Mouse (Mus musculus) stomach, postnatal 0 days (tissue): ENCODE data around the gene U2af1l4. TPM values are rescaled to one million over a fixed set of nuclear protein-coding genes. Genes with fewer than 3 reads are reported as not detected.
A peak's percentile ranks its signal among the peaks of the same experiment; 100 is the strongest.

Experiments used
- ATAC-seq: fragments of 200-750 bp; cut with Nextera tagmentation; 2 replicates; pipeline ENCODE4 v1.8.0; 2017; ENCODE audit not compliant: low FRiP score, low TSS enrichment
- DNase-seq: peaks from one replicate; pipeline ENCODE4 v3.0.0-alpha.2; 2016; ENCODE audit warnings: low spot score
- H3K27ac ChIP-seq: fragments of 300-500 bp; sonication (generic); replicated peaks from 2 replicates; pipeline ENCODE4 v1.5.1; 2014; ENCODE audit warnings: mild to moderate bottlenecking, control low read depth
- H3K27me3 ChIP-seq: fragments of 300-500 bp; sonication (generic); 2 replicates; pipeline ENCODE4 v1.6.1; 2014; ENCODE audit warnings: low read length; ENCODE audit not compliant: control insufficient read depth, insufficient read depth
- H3K36me3 ChIP-seq: fragments of 300-500 bp; sonication (generic); 2 replicates; pipeline ENCODE4 v1.6.1; 2014; ENCODE audit warnings: low read length, mixed read lengths; ENCODE audit not compliant: control insufficient read depth, insufficient read depth
- H3K4me1 ChIP-seq: fragments of 300-500 bp; sonication (generic); replicated peaks from 2 replicates; pipeline ENCODE4 v1.6.1; 2014; ENCODE audit warnings: antibody characterized with exemption; ENCODE audit not compliant: control insufficient read depth, insufficient read depth
- H3K4me2 ChIP-seq: fragments of 300-500 bp; sonication (generic); replicated peaks from 2 replicates; pipeline ENCODE4 v1.6.1; 2014; ENCODE audit warnings: low read depth, mild to moderate bottlenecking, control low read depth, moderate library complexity
- H3K4me3 ChIP-seq: fragments of 300-500 bp; sonication (generic); 2 replicates; pipeline ENCODE4 v1.5.1; 2014; ENCODE audit warnings: low read depth, low read length, control low read depth
- H3K9ac ChIP-seq: fragments of 300-500 bp; sonication (generic); 2 replicates; pipeline ENCODE4 v1.6.1; 2014; ENCODE audit warnings: mild to moderate bottlenecking, low read length, control low read depth, mixed read lengths
- H3K9me3 ChIP-seq: fragments of 300-500 bp; sonication (generic); 2 replicates; pipeline ENCODE4 v1.6.1; 2016; ENCODE audit warnings: low read length; ENCODE audit not compliant: control insufficient read depth
- CTCF ChIP-seq: IDR thresholded peaks from 2 replicates; pipeline ENCODE4 v1.5.1; 2016; ENCODE audit warnings: antibody characterized with exemption, low read depth, mild to moderate bottlenecking, moderate library complexity
- EP300 ChIP-seq: optimal IDR thresholded peaks from 2 replicates; pipeline ENCODE3; 2016; ENCODE audit warnings: antibody characterized with exemption
- WGBS: fragments of 180-500 bp; shearing (Covaris S2); extraction: QIAGEN DNeasy Blood & Tissue Kit; methylation state at CpG from one replicate; pipeline ENCODE4 v1.1.7; 2014; 5-methylcytosine and 5-hydroxymethylcytosine counted together
- microRNA-seq: library from miRNA; unstranded; fragments of <30 nt; microRNA quantifications from one replicate; pipeline ENCODE4, GENCODE M21; 2016
- polyA plus RNA-seq: library from polyadenylated mRNA; unstranded; fragments of >200 nt; fragmentation: Nextera tagmentation; extraction: Ambion mirVana; gene quantifications from 2 replicates; pipeline ENCODE4 v1.2.1, GENCODE M21; 2015

U2af1l4 gene
- polyA plus RNA-seq, 1 experiment from 2014 or later = 63.9 TPM

DNA sequence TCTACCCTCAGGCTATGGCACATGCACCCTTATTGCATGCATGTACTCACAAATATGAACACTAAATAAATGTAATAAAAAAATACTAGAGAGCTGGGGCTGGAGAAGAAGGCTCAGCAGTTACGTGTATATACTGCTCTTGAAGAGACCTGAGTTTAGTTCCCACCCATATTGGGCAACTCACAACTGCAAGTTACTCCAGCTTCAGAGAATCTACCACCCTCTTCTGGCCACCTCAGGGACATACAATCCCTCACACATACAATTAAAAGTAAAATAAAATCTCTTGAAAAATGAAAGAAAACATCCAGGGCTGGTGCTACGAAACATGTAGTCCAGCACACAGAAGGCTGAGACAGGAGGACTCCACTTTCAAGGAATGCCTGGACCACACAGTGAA is 51.4 kb downstream of the U2af1l4 start:
- Histone ChIP-seq H3K4me3 (no peak overlapping the region), H3K4me2 (no peak overlapping the region), H3K9me3 (no peaks in the 10 kb centered on the region), H3K27me3 (no peaks in the 10 kb centered on the region), H3K36me3 (peaks cover 4% of the 10 kb centered on the region), H3K9ac (no peak overlapping the region), H3K4me1 (no peaks in the 10 kb centered on the region), H3K27ac (no peak overlapping the region)
- TF ChIP-seq EP300 (no peak), CTCF (peak; percentile 65)
- 59% methylated on average over 2 of the region's 2 CpGs for WGBS
- no peak for DNase-seq
- no peak for ATAC-seq

Small RNA genes lying within 50 kb of the gene (microRNA-seq; reads per million reads assigned to microRNA genes)
- gene Gm38670 (2.6 reads per million), gene Mir3569 (not detected)

Other genes starting within 250 kb of the U2af1l4 start
- gene Syne4, start 248.5 kb upstream of the U2af1l4 start, polyA plus RNA-seq = 13.5 and 14.2 TPM in 2 replicates
- gene E130208F15Rik, start 241.6 kb upstream of the U2af1l4 start, polyA plus RNA-seq = not detected in 2 replicates
- gene Sdhaf1, start 239.4 kb upstream of the U2af1l4 start, polyA plus RNA-seq = 19.1 and 20.2 TPM in 2 replicates
- 2.9 and 3.3 TPM in 2 replicates for gene Lrfn3, start 200.5 kb upstream of the U2af1l4 start, polyA plus RNA-seq
- 66.6 and 71.0 TPM in 2 replicates for gene Tyrobp, start 149.5 kb upstream of the U2af1l4 start, polyA plus RNA-seq
- gene Hcst, start 143.4 kb upstream of the U2af1l4 start, polyA plus RNA-seq = 3.2 and 3.7 TPM in 2 replicates
- 1.1 TPM in 2 replicates for gene Nfkbid, start 141.6 kb upstream of the U2af1l4 start, polyA plus RNA-seq
- 21.7 and 24.1 TPM in 2 replicates for gene Aplp1, start 117.8 kb upstream of the U2af1l4 start, polyA plus RNA-seq
- 0.18 TPM in 2 replicates for gene Kirrel2, start 105.6 kb upstream of the U2af1l4 start, polyA plus RNA-seq
- 0.16 and 0.25 TPM in 2 replicates for gene Nphs1, start 105.0 kb upstream of the U2af1l4 start, polyA plus RNA-seq
- 0.42 and 0.68 TPM in 2 replicates for gene Prodh2, start 69.7 kb upstream of the U2af1l4 start, polyA plus RNA-seq
- gene Arhgap33, start 28.2 kb upstream of the U2af1l4 start, polyA plus RNA-seq = 1.5 and 1.6 TPM in 2 replicates
- 66.4 and 75.7 TPM in 2 replicates for gene Hspb6, start 11.1 kb upstream of the U2af1l4 start, polyA plus RNA-seq
- 2.2 and 2.3 TPM in 2 replicates for gene Proser3, start 11.0 kb upstream of the U2af1l4 start, polyA plus RNA-seq
- 30.2 and 30.9 TPM in 2 replicates for gene Lin37, start 3.5 kb upstream of the U2af1l4 start, polyA plus RNA-seq
- gene Gm49396, start within 50 bp of the U2af1l4 start, polyA plus RNA-seq = 2.5 and 2.6 TPM in 2 replicates
- gene Psenen, start 326 bp downstream of the U2af1l4 start, polyA plus RNA-seq = 185 and 197 TPM in 2 replicates
- gene Igflr1, start 2.1 kb downstream of the U2af1l4 start, polyA plus RNA-seq = 1.3 and 1.4 TPM in 2 replicates
- gene Kmt2b, start 25.4 kb downstream of the U2af1l4 start, polyA plus RNA-seq = 3.3 and 3.7 TPM in 2 replicates
- gene Zbtb32, start 35.6 kb downstream of the U2af1l4 start, polyA plus RNA-seq = 1.6 and 1.8 TPM in 2 replicates
- 0.71 and 0.92 TPM in 2 replicates for gene Upk1a, start 49.5 kb downstream of the U2af1l4 start, polyA plus RNA-seq
- gene Cox6b1, start 62.9 kb downstream of the U2af1l4 start, polyA plus RNA-seq = 1,340 and 1,422 TPM in 2 replicates
- not detected in 2 replicates for gene Etv2, start 72.6 kb downstream of the U2af1l4 start, polyA plus RNA-seq
- 88.1 and 93.2 TPM in 2 replicates for gene Rbm42, start 87.0 kb downstream of the U2af1l4 start, polyA plus RNA-seq
- gene Haus5, start 101.7 kb downstream of the U2af1l4 start, polyA plus RNA-seq = 10.8 and 11.7 TPM in 2 replicates
- gene Pmis2, start 108.3 kb downstream of the U2af1l4 start, polyA plus RNA-seq = 0.21 TPM in 1 of 2 replicates, not detected in the other
- 54.4 and 61.2 TPM in 2 replicates for gene 2200002J24Rik, start 135.6 kb downstream of the U2af1l4 start, polyA plus RNA-seq
- gene Atp4a, start 148.9 kb downstream of the U2af1l4 start, polyA plus RNA-seq = 601 and 695 TPM in 2 replicates
- gene Tmem147, start 166.2 kb downstream of the U2af1l4 start, polyA plus RNA-seq = 210 and 221 TPM in 2 replicates
- 0.27 and 0.30 TPM in 2 replicates for gene Gapdhs, start 180.4 kb downstream of the U2af1l4 start, polyA plus RNA-seq
- gene Sbsn, start 188.2 kb downstream of the U2af1l4 start, polyA plus RNA-seq = 438 and 453 TPM in 2 replicates
- gene Dmkn, start 200.5 kb downstream of the U2af1l4 start, polyA plus RNA-seq = 1,959 and 2,038 TPM in 2 replicates
- gene Krtdap, start 224.6 kb downstream of the U2af1l4 start, polyA plus RNA-seq = 12,744 and 13,054 TPM in 2 replicates